Mouse (Mus musculus) midbrain, embryonic 14.5 days (tissue): ENCODE measurements at regions not wholly inside any gene's neighbourhood (a gene's known extent, or its start where the extent isn't known, plus 50 kb on each side); places are given as distances from the start of the nearest gene placed in this dataset.

Experiments
- ATAC-seq: fragments of 200-750 bp; cut with Nextera tagmentation; 2 replicates; pipeline ENCODE4 v1.8.0; 2017; ENCODE audit warnings: moderate number of reproducible peaks, moderate library complexity; ENCODE audit not compliant: low FRiP score, low TSS enrichment
- DNase-seq: peaks from one replicate; pipeline ENCODE4 v3.0.0-alpha.2; 2015
- H3K27ac ChIP-seq: fragments of 300-500 bp; sonication (generic); replicated peaks from 2 replicates; pipeline ENCODE4 v1.5.1; 2014; ENCODE audit warnings: mild to moderate bottlenecking, low read depth, low read length, moderate library complexity
- H3K27me3 ChIP-seq: fragments of 300-500 bp; sonication (generic); 2 replicates; pipeline ENCODE4 v1.6.1; 2014; ENCODE audit warnings: low read length, control low read depth, mixed read lengths; ENCODE audit not compliant: control insufficient read depth, insufficient read depth
- H3K36me3 ChIP-seq: fragments of 300-500 bp; sonication (generic); 2 replicates; pipeline ENCODE4 v1.6.1; 2014; ENCODE audit warnings: low read length, control low read depth; ENCODE audit not compliant: control insufficient read depth, insufficient read depth
- H3K4me1 ChIP-seq: fragments of 300-500 bp; sonication (generic); 2 replicates; pipeline ENCODE4 v1.6.1; 2014; ENCODE audit warnings: mild to moderate bottlenecking, antibody characterized with exemption, low read length, control low read depth; ENCODE audit not compliant: control insufficient read depth, insufficient read depth
- H3K4me2 ChIP-seq: fragments of 300-500 bp; sonication (generic); 2 replicates; pipeline ENCODE4 v1.6.1; 2014; ENCODE audit warnings: mild to moderate bottlenecking, low read length, moderate library complexity
- H3K4me3 ChIP-seq: fragments of 300-500 bp; sonication (generic); replicated peaks from 2 replicates; pipeline ENCODE4 v1.5.1; 2014; ENCODE audit warnings: low read depth, low read length
- H3K9ac ChIP-seq: fragments of 300-500 bp; sonication (generic); replicated peaks from 2 replicates; pipeline ENCODE4 v1.6.1; 2014; ENCODE audit warnings: mild to moderate bottlenecking, low read length, moderate library complexity
- H3K9me3 ChIP-seq: fragments of 300-500 bp; sonication (generic); 2 replicates; pipeline ENCODE4 v1.6.1; 2016; ENCODE audit warnings: low read length, control low read depth, mixed read lengths; ENCODE audit not compliant: control insufficient read depth
- WGBS: fragments of 180-500 bp; shearing (Covaris S2); extraction: QIAGEN DNeasy Blood & Tissue Kit; methylation state at CpG from one replicate; pipeline ENCODE4 v1.1.7; 2014; 5-methylcytosine and 5-hydroxymethylcytosine counted together

DNA sequence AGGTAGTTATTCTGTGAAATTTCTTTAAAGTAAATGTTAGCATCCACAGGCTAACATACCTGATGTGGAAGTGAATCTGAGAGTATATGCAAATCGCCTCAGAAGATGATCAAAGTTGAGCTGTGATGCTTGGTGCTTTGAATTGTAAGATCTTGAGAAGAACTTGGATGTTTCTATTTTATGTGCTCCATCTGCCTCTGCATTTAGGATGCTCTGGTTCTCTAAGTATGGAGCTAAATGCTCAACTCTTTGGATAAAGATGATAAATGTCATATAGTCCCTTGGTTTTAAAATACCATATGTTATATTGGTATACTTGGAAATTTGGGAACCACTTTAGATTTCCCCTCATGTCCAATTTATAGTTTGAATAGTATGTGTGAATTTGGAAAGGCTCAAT, 159.2 kb upstream of the Ncam2 start:
- Histone ChIP-seq H3K4me2 (no peak overlapping the region), H3K27me3 (no peaks in the 10 kb centered on the region), H3K9me3 (no peaks in the 10 kb centered on the region), H3K9ac (no peak overlapping the region), H3K27ac (no peak overlapping the region), H3K36me3 (no peaks in the 10 kb centered on the region), H3K4me3 (no peak overlapping the region), H3K4me1 (no peaks in the 10 kb centered on the region)
- no peak for ATAC-seq
- DNase-seq, result no peak
- 85% methylated on average over 1 of the region's 1 CpGs for WGBS

DNA sequence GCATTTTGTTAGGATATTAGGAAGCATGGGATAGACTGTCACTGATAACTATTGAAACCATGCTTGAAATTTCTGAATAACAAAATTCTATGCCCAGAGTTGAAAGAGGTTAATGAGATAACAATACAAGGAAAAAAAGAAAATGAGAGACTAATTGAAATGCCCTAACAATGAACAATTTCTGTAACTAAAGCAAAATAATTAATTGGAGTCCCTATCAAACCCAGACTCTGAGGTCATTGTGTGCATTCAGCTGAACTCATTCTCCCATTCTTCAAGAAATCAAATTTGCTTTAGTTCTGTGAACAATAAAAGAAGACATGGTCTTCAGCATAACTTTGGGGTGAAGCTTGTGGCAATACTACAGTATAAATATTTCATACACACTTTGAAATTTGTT, 154.8 kb upstream of the Ncam2 start:
- H3K4me3 ChIP-seq, result no peak overlapping the region
- H3K9me3 ChIP-seq, result no peaks in the 10 kb centered on the region
- no peak overlapping the region for H3K27ac ChIP-seq
- H3K36me3 ChIP-seq, result no peaks in the 10 kb centered on the region
- H3K4me2 ChIP-seq, result no peak overlapping the region
- no peak for ATAC-seq
- H3K9ac ChIP-seq, result no peak overlapping the region
- no peak for DNase-seq
- no peaks in the 10 kb centered on the region for H3K4me1 ChIP-seq
- no peaks in the 10 kb centered on the region for H3K27me3 ChIP-seq

DNA sequence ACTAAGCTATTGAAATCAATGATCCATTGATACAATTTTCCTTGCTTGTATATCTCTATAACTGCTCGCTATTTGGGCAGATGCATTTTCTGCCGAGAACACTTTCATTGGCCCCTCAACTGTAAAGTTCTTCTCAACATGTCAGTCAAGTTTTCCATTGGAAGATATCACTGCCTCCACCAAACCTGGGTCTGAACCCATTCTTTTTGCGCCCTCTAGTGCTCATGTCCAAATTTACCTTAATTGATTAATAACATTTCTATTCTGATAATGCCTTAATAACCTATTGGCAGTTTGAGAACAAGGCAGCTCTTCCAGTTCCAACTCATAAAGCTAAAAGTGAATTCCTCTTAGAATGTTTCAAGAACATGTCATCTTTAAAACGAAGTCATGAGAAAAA, 132.2 kb upstream of the Ncam2 start:
- WGBS, result 51% methylated on average over 4 of the region's 4 CpGs
- Histone ChIP-seq H3K27ac (no peak overlapping the region), H3K4me1 (no peaks in the 10 kb centered on the region), H3K9me3 (no peaks in the 10 kb centered on the region), H3K4me3 (no peak overlapping the region), H3K27me3 (no peaks in the 10 kb centered on the region), H3K36me3 (no peaks in the 10 kb centered on the region), H3K9ac (no peak overlapping the region), H3K4me2 (no peak overlapping the region)
- ATAC-seq, result no peak
- DNase-seq, result peak; percentile 69
